Mouse (Mus musculus): ENCODE results near the gene Tmem37.

Gene Tmem37

DNA sequence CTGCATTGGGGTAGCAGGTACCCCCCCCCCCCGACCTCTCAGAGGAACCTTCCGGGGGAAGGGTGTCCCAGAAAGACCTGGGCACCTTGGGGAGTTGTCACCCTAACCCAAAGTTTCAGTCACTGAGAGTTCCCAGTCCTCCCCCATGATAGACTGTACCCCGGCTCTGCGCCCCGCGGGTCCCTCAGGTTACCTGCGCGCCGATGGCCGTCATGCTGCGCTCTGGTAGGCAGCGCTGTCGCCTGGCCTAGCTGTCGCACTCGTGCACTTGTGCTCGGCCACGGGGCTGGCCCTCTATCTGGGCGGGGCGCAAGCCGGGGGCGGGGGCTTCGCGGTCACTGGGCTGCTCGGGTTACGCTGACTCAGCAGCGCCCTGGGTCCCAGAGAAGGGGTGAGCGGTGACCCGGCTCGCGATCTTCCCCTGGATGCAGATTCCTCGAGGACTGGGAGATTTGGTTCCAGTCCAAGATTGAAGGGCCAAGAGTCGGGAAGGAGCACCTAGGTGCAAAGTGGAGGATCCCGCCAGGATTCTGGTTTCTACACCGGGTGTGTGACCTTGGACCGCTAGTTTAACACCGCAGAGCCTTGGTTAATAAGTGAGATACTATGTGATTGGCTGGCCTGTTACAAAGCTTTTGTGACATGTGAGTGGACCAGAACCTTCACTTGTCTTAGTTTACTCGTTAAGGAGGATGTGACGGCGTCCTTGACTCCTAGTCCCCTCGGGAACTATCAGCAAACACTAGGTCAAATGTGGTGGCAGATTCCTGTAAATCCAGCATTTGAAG, at the start of gene Tmem37:
Gene Tmem37, minus strand, starts transcription at position 556 of the 788 bp plus-strand sequence.
- DNase-seq (ENCODE audit: low read depth, low spot score): peak; percentile 39

DNA sequence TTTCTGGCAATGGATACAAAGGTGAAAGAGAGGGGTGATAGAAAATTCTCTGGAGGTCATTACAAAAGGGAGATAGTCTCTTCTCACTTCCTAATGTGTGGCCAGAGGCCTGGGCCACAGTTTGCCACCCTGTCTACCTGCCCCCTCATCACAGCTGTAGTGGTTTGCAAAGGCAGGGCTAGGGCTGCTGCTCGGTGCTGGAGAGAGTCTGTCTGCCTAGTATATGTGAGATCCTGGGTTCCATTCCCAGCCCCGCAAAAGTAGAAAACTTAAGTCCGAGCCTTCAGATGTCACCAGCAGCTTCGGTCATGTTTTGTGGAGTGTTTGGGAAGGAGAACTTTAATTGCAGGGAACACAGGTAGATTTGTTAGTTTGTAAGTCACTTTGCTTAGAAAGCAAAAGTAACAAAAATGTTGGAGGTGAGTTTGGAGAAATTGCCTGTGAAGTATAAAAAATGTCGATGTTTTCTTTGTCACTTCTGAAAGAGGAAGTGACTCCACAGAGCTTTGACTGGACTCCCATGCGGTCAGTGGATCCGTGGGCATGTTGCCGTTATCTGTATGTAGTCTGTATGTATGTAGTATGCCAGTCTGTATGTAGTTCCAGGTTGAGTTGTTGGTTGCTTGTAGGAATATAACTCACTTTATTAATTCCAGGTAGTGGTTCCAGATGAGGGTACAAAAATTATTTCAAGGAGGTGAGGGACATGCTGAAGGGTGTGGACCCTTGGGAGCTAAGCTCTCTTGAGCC, 48.9 kb upstream of the Tmem37 start:
- no peak for DNase-seq (ENCODE audit: low read depth, low spot score)

GRCm38 (mm10) chr1:120121930-120122530, 48.2 kb upstream of the Tmem37 start:
- no peak for DNase-seq (ENCODE audit: low read depth, low spot score)

- peak; percentile 97 for DNase-seq (ENCODE audit: low read depth, low spot score)
Observed at GRCm38 (mm10) chr1:120120969-120121811, 47.3 kb upstream of the Tmem37 start, which contains the start of the genes Dbi and 3110009E18Rik. Dbi (minus strand) TSS chr1:120121078. 3110009E18Rik (plus strand) TSS chr1:120121187.

DNA sequence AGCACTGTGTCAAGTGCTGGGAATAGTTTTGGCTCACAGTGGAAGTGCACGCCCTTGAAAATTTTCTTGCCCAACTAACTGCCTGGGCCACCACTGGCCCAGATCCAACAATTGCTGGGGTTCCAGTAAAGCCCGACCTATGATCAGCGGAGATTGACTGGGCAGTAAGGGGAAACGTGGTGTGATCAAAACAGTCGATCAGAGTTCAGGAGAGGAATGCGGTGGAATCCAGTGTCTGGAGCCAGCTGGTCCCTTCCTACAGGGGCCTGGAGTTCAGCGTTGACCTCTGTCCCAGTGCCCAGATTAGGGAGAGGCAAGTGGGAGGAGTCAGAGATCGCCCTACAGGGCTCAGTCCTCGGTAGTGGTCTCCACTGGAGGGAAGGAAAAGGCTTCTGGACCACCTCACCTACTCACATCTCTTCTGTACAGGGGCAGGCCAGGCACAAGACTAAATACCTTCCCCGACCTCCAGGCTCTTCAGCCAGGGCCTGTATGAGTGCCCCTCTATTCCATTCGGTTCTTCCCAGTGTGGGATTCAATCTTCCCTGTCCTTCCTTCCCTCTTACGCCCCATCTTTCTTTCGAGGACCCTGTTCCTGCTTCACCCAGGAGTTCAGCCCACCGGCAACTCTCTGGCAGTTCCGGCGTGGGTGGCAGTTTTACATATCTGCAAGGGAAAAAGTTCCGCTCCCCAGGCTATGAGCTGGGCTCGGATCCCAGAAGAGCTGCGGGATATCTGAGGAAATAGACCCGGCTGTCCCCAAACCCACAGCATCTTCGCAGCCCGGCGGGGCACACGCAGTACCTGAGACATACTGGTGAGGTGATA, 46.5 kb upstream of the Tmem37 start:
- DNase-seq (ENCODE audit: low read depth, low spot score): peak; percentile 12

- no peak for DNase-seq (ENCODE audit: low read depth, low spot score)
Observed at GRCm38 (mm10) chr1:120119389-120119788, 45.5 kb upstream of the Tmem37 start.

GRCm38 (mm10) chr1:120118854-120119253, 45.0 kb upstream of the Tmem37 start:
- DNase-seq (ENCODE audit: low read depth, low spot score): no peak

- DNase-seq (ENCODE audit: low read depth, low spot score): no peak
Observed at GRCm38 (mm10) chr1:120116106-120116505, 42.2 kb upstream of the Tmem37 start.

DNA sequence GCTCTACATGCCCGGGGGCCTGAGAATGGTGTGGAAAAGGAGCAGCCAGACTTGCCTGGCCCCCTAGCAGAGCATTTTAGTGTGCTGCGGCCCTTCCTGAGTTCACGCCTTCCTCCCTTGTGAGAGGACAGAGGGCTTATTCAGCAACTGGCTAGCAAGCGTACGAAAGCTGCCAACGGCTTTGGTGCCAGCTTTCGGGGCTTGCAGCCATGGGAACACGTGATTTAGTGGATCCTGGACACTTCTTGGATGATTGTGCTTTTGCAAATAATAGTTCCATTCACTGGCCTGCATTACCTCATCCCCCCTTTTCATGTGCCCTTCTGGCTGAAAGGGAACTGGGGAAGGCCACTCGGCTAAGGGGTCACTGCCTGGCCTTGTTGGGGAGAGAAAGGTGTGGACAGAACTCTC, 41.8 kb upstream of the Tmem37 start:
- no peak for DNase-seq (ENCODE audit: low read depth, low spot score)

- DNase-seq (ENCODE audit: low read depth, low spot score): no peak
Observed at GRCm38 (mm10) chr1:120112251-120113187, 38.6 kb upstream of the Tmem37 start.

DNA sequence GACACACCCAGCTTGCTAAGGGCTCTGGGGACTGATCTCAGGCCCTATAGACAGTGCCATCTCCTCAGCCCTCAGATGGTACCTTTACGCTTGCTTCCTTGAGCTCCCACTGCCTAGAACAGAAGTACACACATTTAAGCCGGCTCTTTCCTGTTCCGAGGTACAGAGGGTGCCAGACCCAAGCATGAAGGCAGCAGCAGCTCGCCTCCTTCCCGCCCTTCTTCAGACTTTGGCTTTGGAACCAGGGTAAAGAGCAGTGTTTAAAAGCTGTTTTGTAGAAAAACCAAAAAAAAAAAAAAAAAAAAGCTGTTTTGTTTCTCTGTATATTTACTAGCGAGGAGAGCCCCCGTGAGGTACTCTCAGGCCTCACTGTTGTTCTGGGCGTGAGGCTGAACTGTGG, 37.9 kb upstream of the Tmem37 start:
- DNase-seq (ENCODE audit: low read depth, low spot score): no peak

DNA sequence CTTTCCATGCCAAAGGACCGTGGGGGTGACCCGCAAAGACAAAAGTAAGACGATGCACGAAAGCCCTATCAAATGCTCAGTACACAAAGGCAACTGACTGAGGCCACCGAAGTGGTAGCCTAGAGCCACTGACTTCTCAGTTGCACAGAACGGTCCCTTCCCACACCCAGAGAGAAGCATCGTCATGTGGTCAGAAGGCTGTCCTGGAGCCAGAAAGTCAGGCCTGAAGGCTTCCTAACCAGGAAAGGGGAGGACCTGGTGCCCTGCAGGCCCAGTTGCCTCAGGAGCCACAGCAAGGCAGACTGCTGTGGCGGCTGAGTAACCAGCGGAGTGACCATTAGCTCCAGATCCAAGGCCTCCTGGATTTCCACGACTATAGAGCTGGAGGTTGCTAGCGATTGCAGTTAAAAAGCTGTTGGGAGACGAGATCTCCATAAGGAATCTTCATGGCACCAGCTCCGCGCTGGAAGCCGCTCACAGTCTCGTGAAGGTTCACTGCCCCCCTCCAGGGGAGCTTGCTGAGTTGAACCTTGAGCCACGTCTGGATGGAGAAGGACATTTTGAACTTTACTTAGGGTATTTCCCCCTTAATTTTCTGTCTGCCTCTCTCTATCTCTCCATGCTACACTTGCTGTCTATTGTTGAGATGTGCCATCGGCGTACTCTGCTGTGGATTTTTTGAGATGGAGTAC, 36.0 kb upstream of the Tmem37 start:
- no peak for DNase-seq (ENCODE audit: low read depth, low spot score)

DNA sequence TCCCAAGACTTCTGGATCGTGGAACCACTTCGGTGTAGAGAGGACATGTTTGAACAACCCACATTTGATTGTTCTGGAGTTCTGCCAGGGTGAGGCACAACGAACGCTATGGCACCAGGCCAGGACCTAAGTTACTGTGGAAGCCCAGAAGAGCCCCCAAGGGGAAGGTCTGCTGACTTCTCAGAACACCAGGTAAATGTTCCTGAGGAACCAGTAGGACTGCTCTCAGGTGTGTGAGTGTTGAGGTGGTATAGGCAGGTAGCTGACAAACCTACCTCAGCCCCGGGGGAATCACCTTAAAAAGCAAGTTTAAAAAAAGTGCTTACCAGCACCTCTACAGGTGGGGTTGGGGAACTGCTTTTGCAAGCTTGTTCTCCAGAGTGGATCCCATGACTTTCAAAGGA, 31.7 kb upstream of the Tmem37 start:
- DNase-seq (ENCODE audit: low read depth, low spot score): no peak

- no peak for DNase-seq (ENCODE audit: low read depth, low spot score)
Observed at GRCm38 (mm10) chr1:120101227-120101609, 27.3 kb upstream of the Tmem37 start.

DNA sequence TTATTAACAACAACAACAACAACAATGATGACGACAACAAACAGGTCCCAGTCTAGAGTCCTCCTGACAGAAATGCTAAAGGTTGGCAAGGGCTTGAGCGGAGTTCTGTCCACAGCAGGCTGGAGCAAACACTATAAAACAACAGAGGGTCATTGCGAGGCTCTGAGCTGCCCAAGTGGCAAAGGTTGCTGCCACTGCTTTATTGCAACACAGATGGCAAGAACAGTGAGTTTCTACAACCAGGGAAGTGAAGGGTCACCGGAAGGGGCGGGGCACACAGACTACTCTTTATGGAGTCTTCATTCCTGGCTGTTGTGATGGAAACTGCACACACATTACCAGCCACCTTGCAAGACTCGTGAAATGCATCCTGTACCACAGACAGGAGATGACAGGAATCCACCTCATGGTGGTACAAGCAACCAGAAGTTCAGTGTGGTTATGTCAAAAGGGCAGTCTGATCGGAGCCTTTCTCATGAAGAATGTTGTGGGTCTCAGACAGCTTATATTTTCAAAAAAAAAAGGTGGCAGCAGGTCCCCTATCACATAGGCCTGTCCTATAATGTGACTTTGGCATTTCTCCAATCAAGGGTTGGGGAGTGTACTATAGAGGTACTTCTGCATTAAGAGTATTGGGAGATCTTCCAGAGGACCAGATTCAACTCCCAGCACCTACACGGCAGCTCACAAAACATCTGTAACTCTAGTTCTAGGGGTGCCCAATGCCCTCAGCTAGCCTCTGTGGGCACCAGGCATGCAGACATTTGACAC, 26.8 kb upstream of the Tmem37 start:
- no peak for DNase-seq (ENCODE audit: low read depth, low spot score)

DNA sequence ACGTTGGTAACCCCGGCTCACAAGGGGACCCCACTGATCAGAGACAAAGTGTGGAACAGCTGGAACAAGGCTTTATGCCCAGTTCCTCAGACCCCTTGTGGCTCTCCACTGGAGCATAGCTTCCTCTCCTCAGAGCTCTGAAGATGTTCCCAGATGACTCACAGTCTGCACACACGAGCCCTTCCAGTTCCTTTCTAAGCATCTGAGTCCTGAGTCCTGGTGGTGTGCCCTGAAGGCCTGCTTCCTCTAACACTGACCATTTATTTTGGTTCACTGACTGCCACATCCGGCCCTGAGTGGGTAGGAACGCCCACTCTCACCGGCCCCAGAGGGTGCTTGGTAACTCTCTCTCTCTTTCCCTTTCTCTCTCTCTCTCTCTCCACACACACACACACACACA, 25.6 kb upstream of the Tmem37 start:
- DNase-seq (ENCODE audit: low read depth, low spot score): no peak

GRCm38 (mm10) chr1:120098327-120098726, 24.5 kb upstream of the Tmem37 start:
- DNase-seq (ENCODE audit: low read depth, low spot score): peak; percentile 61

DNA sequence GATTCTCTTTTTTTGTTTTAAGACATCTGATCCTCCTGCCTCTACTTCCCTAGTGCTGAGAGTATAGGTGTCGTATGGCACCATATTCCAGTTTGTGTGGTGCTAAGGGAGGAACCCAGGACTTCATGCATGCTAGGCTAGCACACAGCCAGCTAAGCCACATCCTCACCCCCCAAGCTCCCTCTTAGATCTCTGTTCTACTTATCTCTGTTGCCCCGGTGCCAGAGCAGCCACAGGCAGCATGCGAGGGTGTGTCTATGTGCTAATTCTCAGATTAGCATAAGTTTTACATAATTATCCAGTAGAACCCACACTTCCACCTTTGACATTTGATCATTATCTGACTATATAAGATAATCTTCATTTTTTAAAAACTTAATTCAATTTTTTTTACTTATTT, 21.0 kb upstream of the Tmem37 start:
- no peak for DNase-seq (ENCODE audit: low read depth, low spot score)
